Mouse (Mus musculus): ENCODE results near the gene Cygb.

GRCm38 (mm10) chr11:116687897-116688296 is 33.8 kb upstream of the Cygb start:
- TF ChIP-seq CTCF (IDR thresholded peaks at IDR 0.05; ENCODE audit: low read depth): no peak
- TF ChIP-seq EP300 (IDR thresholded peaks at IDR 0.05; ENCODE audit: low read depth): no peak

Measured in heart, postnatal 0 days (tissue).